Mouse (Mus musculus) embryonic fibroblast, embryonic 13.5 days (primary cell): ENCODE measurements around the gene Ugt1a5.

Experiments
- CTCF ChIP-seq: IDR thresholded peaks from 2 replicates; pipeline ENCODE4 v1.5.1; 2011; ENCODE audit warnings: mild to moderate bottlenecking, control low read depth, low read length, moderate library complexity, borderline replicate concordance; ENCODE audit not compliant: insufficient read depth
- POLR2A ChIP-seq: IDR thresholded peaks from 2 replicates; pipeline ENCODE4 v1.6.1; 2011; ENCODE audit warnings: low read depth, mild to moderate bottlenecking, control low read depth, low read length, moderate library complexity

- TF ChIP-seq POLR2A (no peak), CTCF (no peak)
These were observed 68.8 kb downstream of the Ugt1a5 start for GRCm38 (mm10) chr1:88234646-88235045.
